Mouse (Mus musculus) limb, embryonic 11.5 days (tissue): ENCODE data around the gene Cdca3. TPM values are rescaled to one million over a fixed set of nuclear protein-coding genes. Genes with fewer than 3 reads are reported as not detected.

Source experiments
- ATAC-seq: fragments of 200-750 bp; cut with Nextera tagmentation; 2 replicates; pipeline ENCODE4 v1.8.0; 2017; ENCODE audit warnings: low read depth; ENCODE audit not compliant: insufficient number of reproducible peaks, low FRiP score, low TSS enrichment
- DNase-seq: peaks from one replicate; pipeline ENCODE4 v3.0.0-alpha.2; 2015; ENCODE audit warnings: low spot score
- H3K27ac ChIP-seq: fragments of 300-500 bp; sonication (generic); replicated peaks from 2 replicates; pipeline ENCODE4 v1.5.1; 2014; ENCODE audit warnings: low read depth, mild to moderate bottlenecking, low read length
- H3K27me3 ChIP-seq: fragments of 300-500 bp; sonication (generic); 2 replicates; pipeline ENCODE4 v1.6.1; 2014; ENCODE audit warnings: mild to moderate bottlenecking, low read length, mixed read lengths; ENCODE audit not compliant: control insufficient read depth, insufficient read depth
- H3K36me3 ChIP-seq: fragments of 300-500 bp; sonication (generic); 2 replicates; pipeline ENCODE4 v1.6.1; 2014; ENCODE audit warnings: mild to moderate bottlenecking, low read length, moderate library complexity, mixed read lengths; ENCODE audit not compliant: control insufficient read depth, insufficient read depth
- H3K4me1 ChIP-seq: fragments of 300-500 bp; sonication (generic); 2 replicates; pipeline ENCODE4 v1.6.1; 2014; ENCODE audit warnings: low read length, mixed read lengths; ENCODE audit not compliant: control insufficient read depth, insufficient read depth
- H3K4me2 ChIP-seq: fragments of 300-500 bp; sonication (generic); 2 replicates; pipeline ENCODE4 v1.6.1; 2014; ENCODE audit warnings: low read depth, mild to moderate bottlenecking, moderate library complexity; ENCODE audit not compliant: severe bottlenecking
- H3K4me3 ChIP-seq: fragments of 300-500 bp; sonication (generic); 2 replicates; pipeline ENCODE4 v1.5.1; 2014; ENCODE audit warnings: low read depth, low read length
- H3K9ac ChIP-seq: fragments of 300-500 bp; sonication (generic); 2 replicates; pipeline ENCODE4 v1.6.1; 2014; ENCODE audit warnings: mild to moderate bottlenecking, low read length
- H3K9me3 ChIP-seq: fragments of 300-500 bp; sonication (generic); 2 replicates; pipeline ENCODE4 v1.6.1; 2016; ENCODE audit warnings: low read length; ENCODE audit not compliant: control insufficient read depth
- WGBS: fragments of 180-500 bp; shearing (Covaris S2); extraction: QIAGEN DNeasy Blood & Tissue Kit; methylation state at CpG from one replicate; pipeline ENCODE4 v1.1.7; 2014; 5-methylcytosine and 5-hydroxymethylcytosine counted together
- polyA plus RNA-seq: library from polyadenylated mRNA; unstranded; fragments of >200 nt; fragmentation: Nextera tagmentation; extraction: Ambion mirVana; gene quantifications from 2 replicates; pipeline ENCODE4 v1.2.1, GENCODE M21; 2014

Gene Cdca3
- polyA plus RNA-seq, 1 experiment from 2014 or later = 243 TPM

DNA sequence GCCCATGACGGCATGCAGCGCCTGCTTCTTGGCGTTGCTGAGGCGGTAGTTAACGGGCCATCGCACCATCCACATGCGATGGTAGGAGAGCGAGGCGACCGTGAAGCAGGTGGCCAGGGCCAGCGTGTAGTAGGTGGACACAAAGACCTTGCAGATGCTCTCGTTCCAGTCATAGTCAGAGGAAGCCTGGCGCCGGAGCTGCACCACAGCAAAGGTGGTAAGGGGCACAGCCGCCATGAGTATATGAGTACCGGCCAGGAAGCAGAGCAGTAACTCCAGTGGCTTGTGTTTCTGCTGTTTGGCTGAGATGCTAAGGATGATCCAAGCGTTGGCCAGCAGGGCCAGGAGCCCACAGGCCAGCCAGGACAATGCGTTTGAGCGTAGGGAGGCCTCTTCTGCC, 31.9 kb downstream of the Cdca3 start:
- Histone ChIP-seq H3K9me3 (no peaks in the 10 kb centered on the region), H3K4me2 (no peak overlapping the region), H3K36me3 (no peaks in the 10 kb centered on the region), H3K27ac (no peak overlapping the region), H3K9ac (no peak overlapping the region), H3K4me3 (no peak overlapping the region), H3K27me3 (peaks cover 4% of the 10 kb centered on the region; the same call in 1 of the 2 replicates), H3K4me1 (peaks cover 38% of the 10 kb centered on the region)
- 79% methylated on average over 19 of the region's 19 CpGs for WGBS
- DNase-seq = no peak
- ATAC-seq = no peak

DNA sequence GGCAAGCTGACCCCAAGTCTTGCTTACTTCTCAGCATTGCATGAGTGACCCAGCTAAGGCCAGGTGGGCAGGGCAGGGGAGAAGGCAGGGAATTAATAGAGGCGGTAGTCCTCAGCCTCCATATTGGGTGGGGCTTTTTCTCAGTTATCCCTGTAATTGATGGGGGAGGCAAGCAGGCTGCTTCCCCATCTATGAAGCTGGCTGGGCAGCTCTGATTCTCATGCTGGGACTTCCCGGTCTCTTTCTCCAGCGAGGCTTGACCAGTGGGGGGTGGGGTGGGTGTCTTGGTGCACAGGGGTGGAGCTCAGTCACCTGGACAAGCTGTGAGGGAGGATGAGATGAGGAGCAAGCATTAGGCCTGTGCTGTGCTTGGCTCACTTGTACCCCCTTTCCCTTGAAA, 32.5 kb downstream of the Cdca3 start:
- DNase-seq = no peak
- no peak for ATAC-seq
- 36% methylated on average over 3 of the region's 3 CpGs for WGBS
- Histone ChIP-seq H3K4me2 (no peak overlapping the region), H3K4me1 (peaks cover 37% of the 10 kb centered on the region), H3K9ac (peak overlapping the region; percentile 23; the same call in 1 of the 2 replicates), H3K27me3 (peaks cover 4% of the 10 kb centered on the region; the same call in 1 of the 2 replicates), H3K36me3 (no peaks in the 10 kb centered on the region), H3K27ac (no peak overlapping the region), H3K4me3 (no peak overlapping the region), H3K9me3 (no peaks in the 10 kb centered on the region)

DNA sequence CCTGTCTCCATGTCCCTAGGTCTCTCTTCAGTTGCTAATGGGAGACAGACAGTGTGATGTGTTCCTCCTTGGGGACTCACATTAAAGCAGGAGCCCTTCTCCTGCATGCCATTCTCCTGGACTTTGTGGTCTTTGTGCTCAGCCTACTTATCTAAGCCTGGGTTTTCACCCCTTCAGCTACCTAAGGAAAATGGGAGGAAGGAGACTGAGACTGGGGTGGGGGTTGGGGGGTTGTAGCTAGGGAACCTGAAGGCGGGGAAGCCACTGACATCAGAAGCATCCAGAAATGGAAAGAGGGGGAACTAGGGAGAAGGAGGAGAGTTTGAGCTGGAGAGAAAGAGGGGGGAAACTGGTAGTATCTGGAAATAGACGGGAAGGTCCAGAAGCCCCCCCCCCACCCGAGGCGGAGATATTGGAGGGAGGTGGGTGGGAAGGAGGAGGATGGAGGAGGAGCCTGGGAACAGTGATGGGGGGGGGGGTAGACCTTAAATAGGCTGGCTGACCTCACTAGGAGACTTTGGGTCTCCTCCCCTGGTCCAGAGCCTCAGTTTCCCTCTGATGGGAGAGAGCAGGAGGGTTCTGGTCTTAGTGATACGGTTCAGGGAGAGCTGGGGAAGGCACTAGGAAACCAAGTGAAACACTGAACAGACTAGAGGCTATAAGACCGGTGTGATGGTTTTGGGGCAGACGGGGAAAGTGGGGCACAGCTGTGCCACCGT, 33.2 kb downstream of the Cdca3 start:
- WGBS = 12% methylated on average over 8 of the region's 8 CpGs
- peak overlapping the region; percentile 35; the same call in 1 of the 2 replicates for H3K9ac ChIP-seq
- H3K27me3 ChIP-seq = peaks cover 4% of the 10 kb centered on the region; the same call in 1 of the 2 replicates
- H3K4me1 ChIP-seq = peaks cover 37% of the 10 kb centered on the region
- no peak overlapping the region for H3K27ac ChIP-seq
- no peak for DNase-seq
- H3K36me3 ChIP-seq = no peaks in the 10 kb centered on the region
- no peak for ATAC-seq
- H3K4me2 ChIP-seq = peak overlapping the region; percentile 88; the same call in 1 of the 2 replicates
- no peaks in the 10 kb centered on the region for H3K9me3 ChIP-seq
- no peak overlapping the region for H3K4me3 ChIP-seq

DNA sequence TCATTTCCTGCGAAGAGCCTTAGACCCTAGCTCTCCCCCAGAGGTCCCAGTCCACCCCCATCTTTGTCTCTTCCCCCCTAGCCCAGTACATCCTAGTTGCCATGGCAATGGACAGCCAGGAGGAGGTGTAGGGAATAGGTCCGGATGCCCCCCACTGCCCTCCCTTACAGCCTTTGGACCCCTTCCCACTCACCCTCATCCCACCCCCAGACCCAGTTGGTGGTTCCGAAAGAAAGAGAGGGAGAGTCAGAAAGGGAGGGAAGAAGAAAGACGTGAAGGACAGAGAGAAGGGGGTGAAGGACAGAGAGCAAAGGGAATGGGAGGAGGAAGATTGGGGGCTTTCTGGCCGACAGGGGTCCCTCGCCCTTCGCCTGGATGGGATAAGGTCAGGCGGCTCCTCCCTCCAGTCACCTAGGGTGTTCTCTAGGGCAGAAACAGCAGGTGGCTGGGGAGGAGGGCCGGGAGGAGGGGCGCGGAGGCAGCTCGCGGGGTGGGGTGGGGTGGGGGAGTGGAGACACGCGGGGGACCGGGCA, 33.8 kb downstream of the Cdca3 start:
- peak overlapping the region; percentile 88 for H3K4me2 ChIP-seq
- peak overlapping the region; percentile 60 for H3K9ac ChIP-seq
- no peak overlapping the region for H3K27ac ChIP-seq
- ATAC-seq (peak; percentile 14), DNase-seq (no peak)
- no peaks in the 10 kb centered on the region for H3K9me3 ChIP-seq
- no peaks in the 10 kb centered on the region for H3K36me3 ChIP-seq
- WGBS = 0% methylated on average over 9 of the region's 16 CpGs
- peak overlapping the region; percentile 45 for H3K4me3 ChIP-seq
- H3K4me1 ChIP-seq = peaks cover 34% of the 10 kb centered on the region
- H3K27me3 ChIP-seq = peaks cover 4% of the 10 kb centered on the region; the same call in 1 of the 2 replicates

DNA sequence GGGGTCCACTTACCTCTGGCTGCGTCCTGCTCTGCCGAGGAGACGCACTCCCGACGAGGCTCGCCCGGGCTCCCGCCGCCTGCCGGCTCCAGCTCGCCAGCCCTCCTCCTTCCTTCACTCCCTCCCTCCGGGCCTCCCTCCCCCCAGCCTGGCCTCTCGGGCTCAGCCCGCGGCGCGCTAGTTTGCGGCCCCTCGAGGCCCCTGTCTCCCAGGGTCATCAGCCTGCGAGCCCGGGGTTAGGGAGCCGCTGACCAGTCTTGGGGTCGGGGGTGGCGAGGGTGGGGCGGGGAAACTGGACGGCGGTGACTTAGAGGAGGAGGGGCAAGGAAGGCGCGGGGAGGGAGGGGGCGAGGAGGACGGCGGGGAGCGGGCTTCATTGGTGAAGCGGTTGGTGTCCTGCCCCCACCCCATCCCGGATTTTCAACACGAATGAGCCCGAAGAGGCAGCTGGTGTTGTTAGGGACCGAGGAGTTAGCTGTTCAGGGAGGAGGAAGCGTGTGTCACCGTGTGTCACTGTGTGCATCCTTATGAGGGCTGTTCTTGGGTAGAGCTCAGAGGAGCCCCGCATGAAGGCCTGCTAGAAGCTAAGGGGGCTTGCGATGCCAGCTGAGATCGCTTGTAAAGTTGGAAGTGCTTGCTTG, 34.4 kb downstream of the Cdca3 start, which contains the start of gene Gpr162:
Gene Gpr162, minus strand, starts transcription at position 326 of the 641 bp plus-strand sequence.
- peak within 1 kb of the TSS; percentile 45 for H3K4me3 ChIP-seq
- peak within 1 kb of the TSS; percentile 88 for H3K4me2 ChIP-seq
- WGBS = 1% methylated on average over 38 of the region's 43 CpGs
- H3K9me3 ChIP-seq = no peaks in the 10 kb centered on the region
- peak within 1 kb of the TSS; percentile 60 for H3K9ac ChIP-seq
- DNase-seq (peak; percentile 80), ATAC-seq (peak; percentile 37)
- peaks cover 4% of the 10 kb centered on the region; the same call in 1 of the 2 replicates for H3K27me3 ChIP-seq
- H3K4me1 ChIP-seq = peaks cover 28% of the 10 kb centered on the region
- 0 out of 2 replicates have a peak within 1 kb of the TSS, but pooled peaks have one; percentile 0 for H3K27ac ChIP-seq
- H3K36me3 ChIP-seq = no peaks in the 10 kb centered on the region

DNA sequence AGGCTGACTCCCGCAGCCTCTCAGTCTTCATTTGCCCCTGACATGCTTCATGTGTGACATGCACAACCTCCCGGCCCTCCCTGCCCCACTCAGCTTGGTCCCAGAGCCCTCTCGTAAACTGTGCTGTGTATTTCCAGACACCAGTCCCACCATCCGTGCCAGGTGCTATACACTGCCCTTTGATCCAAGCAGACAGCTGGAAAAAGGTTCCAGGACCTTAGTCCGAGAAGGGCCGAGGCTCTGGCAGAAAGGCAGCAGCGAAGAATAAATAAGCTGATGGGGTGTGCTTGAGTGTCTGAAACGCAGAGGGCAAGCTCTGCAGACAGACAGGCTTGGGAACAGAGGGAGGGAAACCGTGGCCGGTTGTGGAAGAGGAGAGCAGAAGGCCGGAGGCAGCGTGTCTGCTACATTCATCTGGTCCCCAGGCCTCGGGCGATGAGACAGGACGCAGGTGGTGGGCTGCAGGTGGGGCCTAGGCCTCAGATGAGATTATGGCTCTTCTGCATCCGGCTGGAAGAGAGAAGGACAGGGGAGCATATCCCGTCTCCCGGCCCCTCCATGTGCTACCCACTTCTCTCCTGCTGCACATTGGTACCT, 36.5 kb downstream of the Cdca3 start:
- peaks cover 24% of the 10 kb centered on the region for H3K4me1 ChIP-seq

DNA sequence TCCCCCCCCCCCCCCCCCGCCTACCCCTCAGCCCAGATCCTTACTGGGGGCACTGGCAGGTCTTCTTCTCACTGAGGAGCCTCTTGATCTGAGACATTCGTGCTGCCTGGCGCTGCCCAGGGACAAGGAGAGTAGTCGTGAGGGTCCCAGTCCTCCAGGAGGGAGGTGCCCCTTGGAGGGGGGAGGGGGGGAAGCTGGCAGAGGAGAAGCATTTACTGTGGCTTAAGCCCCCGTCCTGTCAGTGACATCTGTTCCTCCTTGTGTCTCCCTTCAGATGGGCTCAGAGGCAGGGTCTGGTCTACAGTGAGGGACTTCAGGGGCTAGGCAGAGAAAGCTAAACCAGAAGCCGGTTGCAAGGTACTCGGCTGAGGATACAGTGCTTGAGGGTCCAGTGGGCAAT, 37.2 kb downstream of the Cdca3 start:
- Histone ChIP-seq H3K36me3 (no peaks in the 10 kb centered on the region), H3K9ac (peak overlapping the region; percentile 4; the same call in 1 of the 2 replicates), H3K27ac (no peak overlapping the region), H3K9me3 (no peaks in the 10 kb centered on the region), H3K27me3 (peaks cover 4% of the 10 kb centered on the region; the same call in 1 of the 2 replicates), H3K4me1 (peaks cover 20% of the 10 kb centered on the region), H3K4me3 (no peak overlapping the region), H3K4me2 (no peak overlapping the region)
- ATAC-seq = no peak
- WGBS = 49% methylated on average over 6 of the region's 7 CpGs
- no peak for DNase-seq

More for the DNA sequence above, 36.5 kb downstream of the Cdca3 start:
- Histone ChIP-seq H3K9me3 (no peaks in the 10 kb centered on the region), H3K27ac (peak overlapping the region; percentile 40; the same call in 1 of the 2 replicates), H3K4me2 (no peak overlapping the region), H3K27me3 (peaks cover 4% of the 10 kb centered on the region; the same call in 1 of the 2 replicates), H3K36me3 (no peaks in the 10 kb centered on the region), H3K4me3 (no peak overlapping the region), H3K9ac (no peak overlapping the region)
- ATAC-seq (no peak), DNase-seq (peak; percentile 51)
- 47% methylated on average over 17 of the region's 18 CpGs for WGBS

DNA sequence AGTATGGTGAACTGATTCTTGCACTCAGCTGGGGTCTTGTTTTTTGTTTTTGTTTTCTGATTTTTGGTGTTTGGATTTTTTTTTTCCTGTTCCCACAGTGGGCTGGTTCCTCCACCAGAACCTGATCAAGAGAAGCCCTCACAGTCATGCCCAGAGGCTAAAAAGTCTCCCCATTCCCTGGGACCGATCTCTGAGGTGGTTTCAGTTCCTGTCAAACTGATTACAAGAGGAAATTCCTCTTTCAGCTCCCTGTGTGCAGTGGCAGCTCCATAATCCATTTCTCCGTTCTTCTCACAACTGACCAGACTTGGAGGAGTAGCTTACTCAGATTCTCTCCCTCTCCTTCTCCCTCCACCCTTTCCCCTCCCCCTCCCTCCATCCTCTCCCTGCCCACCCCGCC, 45.0 kb downstream of the Cdca3 start:
- no peaks in the 10 kb centered on the region for H3K9me3 ChIP-seq
- 60% methylated on average over 2 of the region's 3 CpGs for WGBS
- H3K4me1 ChIP-seq = no peaks in the 10 kb centered on the region
- DNase-seq (no peak), ATAC-seq (no peak)
- H3K27me3 ChIP-seq = no peaks in the 10 kb centered on the region
- H3K36me3 ChIP-seq = no peaks in the 10 kb centered on the region
- H3K4me2 ChIP-seq = no peak overlapping the region
- no peak overlapping the region for H3K4me3 ChIP-seq
- no peak overlapping the region for H3K27ac ChIP-seq
- no peak overlapping the region for H3K9ac ChIP-seq
